Mouse (Mus musculus): Measurements from ENCODE around the gene Cstb. TPM values are rescaled to one million over a fixed set of nuclear protein-coding genes. Genes with fewer than 3 reads are reported as not detected.

The Cstb gene
- total and polyA plus RNA-seq, 3 experiments: 71.9 to 76.7 TPM; not detected in 1

- H3K27me3 ChIP-seq (ENCODE audit: control insufficient read depth in 1 of 2, insufficient read depth in 2 of 2, low read length in 2 of 2): no peaks in the 10 kb centered on the region
- TF ChIP-seq MAFK (IDR thresholded peaks at IDR 0.05; ENCODE audit: borderline replicate concordance, low read depth, low read length) (no peak), ETS1 (IDR thresholded peaks at IDR 0.05; ENCODE audit: low read depth, low read length) (no peak), TBP (IDR thresholded peaks at IDR 0.05; ENCODE audit: low read depth, low read length) (no peak), CHD2 (IDR thresholded peaks at IDR 0.05; ENCODE audit: low read length) (no peak), RCOR1 (IDR thresholded peaks at IDR 0.05; ENCODE audit: low read depth, low read length) (no peak), POLR2AphosphoS5 (IDR thresholded peaks at IDR 0.05; ENCODE audit: borderline replicate concordance, low read depth, low read length) (no peak), MXI1 (IDR thresholded peaks at IDR 0.05; ENCODE audit: low read depth, low read length) (no peak), TCF12 (IDR thresholded peaks at IDR 0.05; ENCODE audit: low read depth, low read length) (no peak), MYB (IDR thresholded peaks at IDR 0.05; ENCODE audit: low read depth, low read length) (no peak), JUND (IDR thresholded peaks at IDR 0.05; ENCODE audit: low read depth, low read length) (no peak), POLR2AphosphoS2 (IDR thresholded peaks at IDR 0.05; ENCODE audit: low read length) (no peak), UBTF (IDR thresholded peaks at IDR 0.05; ENCODE audit: borderline replicate concordance, insufficient read depth, low read depth, low read length) (no peak), BHLHE40 (IDR thresholded peaks at IDR 0.05; ENCODE audit: borderline replicate concordance, low read depth, low read length) (no peak), MAZ (IDR thresholded peaks at IDR 0.05; ENCODE audit: low read depth, low read length) (no peak), ELF1 (IDR thresholded peaks at IDR 0.05; ENCODE audit: low read depth, low read length) (no peak), CHD1 (IDR thresholded peaks at IDR 0.05; ENCODE audit: low read depth, low read length) (no peak), USF1 (IDR thresholded peaks at IDR 0.05; ENCODE audit: low read depth, low read length) (no peak), KAT2A (conservative IDR thresholded peaks at IDR 0.05; ENCODE audit: low read depth, low read length) (no peak), MAX (IDR thresholded peaks at IDR 0.05; ENCODE audit: low read length) (no peak)
- H3K9ac ChIP-seq (ENCODE audit: control insufficient read depth, low read depth, low read length, poor library complexity, severe bottlenecking): no peak overlapping the region
- no peaks in the 10 kb centered on the region for H3K4me1 ChIP-seq (ENCODE audit: control insufficient read depth in 1 of 2, insufficient read depth in 2 of 2, low read length in 2 of 2)
- no peak for DNase-seq (ENCODE audit: low read depth, low spot score)
- H3K9me3 ChIP-seq (replicated peaks; ENCODE audit: insufficient read depth, low read length): no peaks in the 10 kb centered on the region
- H3K36me3 ChIP-seq (ENCODE audit: control insufficient read depth in 1 of 2, insufficient read depth in 2 of 2, low read length in 2 of 2): peaks cover 0 to 5% of the 10 kb centered on the region in 2 experiments; a peak in 2 of 4 replicates
- no peak overlapping the region for H3K27ac ChIP-seq (ENCODE audit: control insufficient read depth, low read depth, low read length)
- no peak overlapping the region for H3K4me3 ChIP-seq (ENCODE audit: control insufficient read depth in 1 of 2, insufficient read depth in 1 of 2, low read depth in 2 of 2, low read length in 2 of 2)
- no peaks in the 10 kb centered on the region for H3K79me2 ChIP-seq (ENCODE audit: control insufficient read depth, insufficient read depth, low read length, poor library complexity)
These were observed 16.8 kb downstream of the Cstb start for GRCm38 (mm10) chr10:78442292-78442691.

GRCm38 (mm10) chr10:78446195-78446594 lies 20.7 kb downstream of the Cstb start:
- peaks cover 0 to 7% of the 10 kb centered on the region in 2 experiments; a peak in 2 of 4 replicates for H3K36me3 ChIP-seq (ENCODE audit: control insufficient read depth in 1 of 2, insufficient read depth in 2 of 2, low read length in 2 of 2)

More at GRCm38 (mm10) chr10:78446195-78446594, 20.7 kb downstream of the Cstb start:
- no peak for TF ChIP-seq TBP (IDR thresholded peaks at IDR 0.05; ENCODE audit: low read depth, low read length)
- TF ChIP-seq E2F4 (IDR thresholded peaks at IDR 0.05; ENCODE audit: borderline replicate concordance, low read depth, low read length): no peak
- TF ChIP-seq RAD21 (IDR thresholded peaks at IDR 0.05; ENCODE audit: low read depth, low read length): no peak
- TF ChIP-seq POLR2AphosphoS2 (IDR thresholded peaks at IDR 0.05; ENCODE audit: low read length): no peak
- TF ChIP-seq MEF2A (IDR thresholded peaks at IDR 0.05; ENCODE audit: extremely low read depth, insufficient replicate concordance, low read depth, low read length, poor library complexity, severe bottlenecking): no peak
- no peak for TF ChIP-seq GABPA (IDR thresholded peaks at IDR 0.05; ENCODE audit: low read depth, low read length)
- TF ChIP-seq NRF1 (IDR thresholded peaks at IDR 0.05; ENCODE audit: insufficient read depth, low read depth, low read length, poor library complexity, severe bottlenecking): no peak
- no peak for TF ChIP-seq SIN3A (IDR thresholded peaks at IDR 0.05; ENCODE audit: low read length)
- no peak for TF ChIP-seq POLR2AphosphoS5 (IDR thresholded peaks at IDR 0.05; ENCODE audit: borderline replicate concordance, low read depth, low read length)
- no peak for TF ChIP-seq TAL1 (IDR thresholded peaks at IDR 0.05; ENCODE audit: low read length)
- TF ChIP-seq MAZ (IDR thresholded peaks at IDR 0.05; ENCODE audit: low read depth, low read length): no peak
- no peak for TF ChIP-seq ZC3H11A (IDR thresholded peaks at IDR 0.05; ENCODE audit: low read depth, low read length)
- no peak for TF ChIP-seq TCF12 (IDR thresholded peaks at IDR 0.05; ENCODE audit: low read depth, low read length)
- TF ChIP-seq USF1 (IDR thresholded peaks at IDR 0.05; ENCODE audit: low read depth, low read length): no peak
- no peak for TF ChIP-seq MYB (IDR thresholded peaks at IDR 0.05; ENCODE audit: low read depth, low read length)
- TF ChIP-seq ETS1 (IDR thresholded peaks at IDR 0.05; ENCODE audit: low read depth, low read length): no peak
- Histone ChIP-seq H3K27ac (ENCODE audit: control insufficient read depth, low read depth, low read length) (no peak overlapping the region), H3K27me3 (ENCODE audit: control insufficient read depth in 1 of 2, insufficient read depth in 2 of 2, low read length in 2 of 2) (no peaks in the 10 kb centered on the region), H3K9me3 (replicated peaks; ENCODE audit: insufficient read depth, low read length) (no peaks in the 10 kb centered on the region), H3K9ac (ENCODE audit: control insufficient read depth, low read depth, low read length, poor library complexity, severe bottlenecking) (no peak overlapping the region), H3K79me2 (ENCODE audit: control insufficient read depth, insufficient read depth, low read length, poor library complexity) (no peaks in the 10 kb centered on the region), H3K4me3 (ENCODE audit: control insufficient read depth in 1 of 2, insufficient read depth in 1 of 2, low read depth in 2 of 2, low read length in 2 of 2) (no peak overlapping the region), H3K4me1 (ENCODE audit: control insufficient read depth in 1 of 2, insufficient read depth in 2 of 2, low read length in 2 of 2) (no peaks in the 10 kb centered on the region)
- no peak for DNase-seq (ENCODE audit: low read depth, low spot score)
